Mouse (Mus musculus): ENCODE results near the gene Gm38431. TPM values are rescaled to one million over a fixed set of nuclear protein-coding genes. Genes with fewer than 3 reads are reported as not detected.

Gene Gm38431
- polyA plus RNA-seq, 1 experiment from 2014 or later: 2.0 TPM

DNA sequence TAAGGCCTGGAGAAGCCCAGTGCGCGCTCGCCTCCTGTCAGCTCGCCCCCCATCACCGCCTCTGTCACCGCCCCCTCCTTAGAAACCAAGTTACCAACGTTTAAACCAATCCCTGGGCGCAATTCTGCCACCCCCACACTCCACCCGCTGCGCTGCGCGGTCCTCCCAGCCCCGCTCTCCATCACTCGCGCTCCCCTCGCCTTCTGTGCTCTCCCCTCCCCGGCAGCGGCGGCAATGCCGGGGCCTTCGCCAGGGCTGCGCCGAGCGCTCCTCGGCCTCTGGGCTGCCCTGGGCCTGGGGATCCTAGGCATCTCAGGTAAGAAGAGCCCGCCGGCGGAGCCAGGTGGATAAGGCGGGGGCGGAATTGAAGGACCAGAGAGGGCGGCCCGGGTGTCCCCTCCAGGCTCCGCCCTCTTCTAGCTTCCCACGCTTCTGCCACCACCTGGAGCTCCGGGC lies 59.9 kb downstream of the Gm38431 start, which contains the start of gene Icam5:
Gene Icam5 (plus strand): TSS at position 178 of the 456 bp plus-strand sequence.
- WGBS: under 1% methylated on average over 31 of the region's 35 CpGs
- H3K9me3 ChIP-seq (ENCODE audit: control insufficient read depth, low read length): no peaks in the 10 kb centered on the region
- peaks cover 6% of the 10 kb centered on the region for H3K4me1 ChIP-seq (replicated peaks; ENCODE audit: control insufficient read depth, insufficient read depth, low read length)
- ATAC-seq (ENCODE audit: low FRiP score): peak; percentile 5; the same call in 1 of the 2 replicates
- no peak for DNase-seq (ENCODE audit: low spot score)
- H3K36me3 ChIP-seq (ENCODE audit: control insufficient read depth, insufficient read depth, low read length): no peaks in the 10 kb centered on the region
- peak within 1 kb of the TSS; percentile 40 for H3K4me3 ChIP-seq (ENCODE audit: low read depth, low read length)
- peak within 1 kb of the TSS; percentile 68 for H3K4me2 ChIP-seq (replicated peaks; ENCODE audit: low read depth, low read length)
- H3K27me3 ChIP-seq (ENCODE audit: control insufficient read depth, insufficient read depth, low read length): peaks cover 78% of the 10 kb centered on the region
- H3K27ac ChIP-seq (ENCODE audit: low read depth, low read length): no peak within 1 kb of the TSS
- H3K9ac ChIP-seq (ENCODE audit: low read depth, low read length): no peak within 1 kb of the TSS

DNA sequence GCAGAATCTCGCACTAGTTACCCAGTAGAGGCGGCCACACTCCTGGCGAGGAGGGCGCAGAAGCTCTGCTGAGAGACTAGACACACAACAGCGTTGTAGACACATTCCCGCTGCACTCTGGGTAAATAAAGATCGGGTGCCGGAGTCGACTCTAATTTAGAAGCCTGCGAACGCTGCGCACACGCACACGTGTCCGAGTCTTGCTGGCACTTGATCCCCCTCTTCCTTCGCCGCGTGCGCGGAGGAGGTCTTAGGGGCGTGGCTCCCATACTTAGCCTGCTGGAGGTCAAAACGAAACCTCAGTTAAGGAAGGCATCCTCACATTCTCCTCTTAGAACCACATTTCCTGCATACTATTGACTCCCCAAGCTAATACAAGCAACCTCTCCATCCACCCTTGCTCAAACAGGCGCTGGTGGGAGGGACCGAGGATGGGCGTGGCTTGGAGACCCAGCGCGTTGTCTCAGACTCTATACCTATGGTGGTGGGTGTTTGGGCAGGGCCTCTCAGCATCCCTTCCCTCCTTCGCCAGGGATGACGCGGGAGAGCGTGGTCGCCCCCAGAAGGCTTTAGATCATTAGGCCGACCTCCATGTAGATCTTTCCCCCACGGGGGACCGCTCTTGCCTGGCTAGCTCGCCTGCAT lies 60.4 kb downstream of the Gm38431 start:
- Histone ChIP-seq H3K9ac (ENCODE audit: low read depth, low read length) (no peak overlapping the region), H3K27ac (ENCODE audit: low read depth, low read length) (no peak overlapping the region), H3K9me3 (ENCODE audit: control insufficient read depth, low read length) (no peaks in the 10 kb centered on the region), H3K27me3 (ENCODE audit: control insufficient read depth, insufficient read depth, low read length) (peaks cover 76% of the 10 kb centered on the region), H3K36me3 (ENCODE audit: control insufficient read depth, insufficient read depth, low read length) (no peaks in the 10 kb centered on the region), H3K4me3 (ENCODE audit: low read depth, low read length) (peak overlapping the region; percentile 40), H3K4me2 (replicated peaks; ENCODE audit: low read depth, low read length) (peak overlapping the region; percentile 68), H3K4me1 (replicated peaks; ENCODE audit: control insufficient read depth, insufficient read depth, low read length) (peaks cover 4% of the 10 kb centered on the region; the same call in 1 of the 2 replicates)
- ATAC-seq (ENCODE audit: low FRiP score): peak; percentile 43; the same call in 1 of the 2 replicates
- under 1% methylated on average over 36 of the region's 36 CpGs for WGBS
- peak; percentile 68 for DNase-seq (ENCODE audit: low spot score)

DNA sequence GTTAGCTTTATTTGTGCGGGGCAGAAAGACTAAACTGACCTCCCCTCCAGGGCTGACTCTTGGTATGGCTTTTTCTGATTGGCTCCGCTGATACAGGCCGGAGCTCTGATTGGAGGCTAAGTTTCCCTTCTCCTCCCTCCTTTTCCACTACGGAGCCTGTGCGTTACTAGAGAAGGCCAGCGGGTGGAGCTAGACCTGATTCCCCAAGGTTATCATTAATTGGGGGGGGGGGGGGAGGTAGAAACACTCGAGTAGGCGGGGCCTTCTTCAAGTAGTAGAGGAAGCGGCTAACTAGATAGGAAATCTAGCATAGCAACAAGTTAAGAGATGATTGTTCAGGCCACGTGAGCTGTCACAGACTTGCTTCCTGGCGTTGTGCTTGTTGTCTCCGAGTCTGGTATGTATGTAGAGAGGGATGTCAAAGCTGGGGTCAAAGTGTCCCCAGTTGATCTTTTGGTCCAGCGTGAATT lies 61.0 kb downstream of the Gm38431 start:
- peak overlapping the region; percentile 40 for H3K4me3 ChIP-seq (ENCODE audit: low read depth, low read length)
- no peak overlapping the region for H3K9ac ChIP-seq (ENCODE audit: low read depth, low read length)
- WGBS: 0% methylated on average over 13 of the region's 13 CpGs
- peak overlapping the region; percentile 68 for H3K4me2 ChIP-seq (replicated peaks; ENCODE audit: low read depth, low read length)
- peaks cover 72% of the 10 kb centered on the region for H3K27me3 ChIP-seq (ENCODE audit: control insufficient read depth, insufficient read depth, low read length)
- DNase-seq (ENCODE audit: low spot score) (peak; percentile 83), ATAC-seq (ENCODE audit: low FRiP score) (peak; percentile 58; the same call in 1 of the 2 replicates)
- H3K36me3 ChIP-seq (ENCODE audit: control insufficient read depth, insufficient read depth, low read length): no peaks in the 10 kb centered on the region
- peaks cover 4% of the 10 kb centered on the region; the same call in 1 of the 2 replicates for H3K4me1 ChIP-seq (replicated peaks; ENCODE audit: control insufficient read depth, insufficient read depth, low read length)
- no peak overlapping the region for H3K27ac ChIP-seq (ENCODE audit: low read depth, low read length)
- no peaks in the 10 kb centered on the region for H3K9me3 ChIP-seq (ENCODE audit: control insufficient read depth, low read length)

DNA sequence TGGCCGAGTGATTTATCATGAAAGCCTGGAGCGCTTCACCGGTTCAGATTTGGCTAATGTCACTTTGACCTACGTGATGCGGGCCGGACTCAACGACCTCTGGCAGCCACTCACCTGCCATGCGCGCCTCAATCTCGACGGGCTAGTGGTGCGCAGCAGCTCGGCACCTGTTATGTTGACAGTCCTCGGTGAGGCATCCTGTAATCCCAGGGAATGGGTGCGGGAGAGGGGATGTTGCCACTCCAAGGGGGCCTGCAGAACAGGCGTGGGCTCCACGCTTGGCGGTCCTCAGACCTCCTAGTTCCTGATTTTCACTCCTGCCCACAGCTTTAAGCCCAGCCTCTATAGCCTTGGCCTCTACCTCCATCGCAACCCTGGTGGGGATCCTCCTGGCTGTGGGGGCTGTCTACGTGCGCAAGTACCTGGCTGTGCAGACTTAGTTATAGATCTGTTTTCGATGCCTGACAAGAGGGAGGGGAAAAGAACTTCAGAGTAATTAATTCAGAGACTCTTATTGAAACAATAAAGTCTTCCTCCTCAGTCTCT lies 61.7 kb downstream of the Gm38431 start:
- no peak overlapping the region for H3K9ac ChIP-seq (ENCODE audit: low read depth, low read length)
- peaks cover 4% of the 10 kb centered on the region; the same call in 1 of the 2 replicates for H3K4me1 ChIP-seq (replicated peaks; ENCODE audit: control insufficient read depth, insufficient read depth, low read length)
- DNase-seq (ENCODE audit: low spot score) (peak; percentile 5), ATAC-seq (ENCODE audit: low FRiP score) (no peak)
- H3K27ac ChIP-seq (ENCODE audit: low read depth, low read length): no peak overlapping the region
- H3K27me3 ChIP-seq (ENCODE audit: control insufficient read depth, insufficient read depth, low read length): peaks cover 65% of the 10 kb centered on the region
- 23% methylated on average over 22 of the region's 22 CpGs for WGBS
- peak overlapping the region; percentile 4; the same call in 1 of the 2 replicates for H3K4me2 ChIP-seq (replicated peaks; ENCODE audit: low read depth, low read length)
- peak overlapping the region; percentile 23; the same call in 1 of the 2 replicates for H3K4me3 ChIP-seq (ENCODE audit: low read depth, low read length)
- no peaks in the 10 kb centered on the region for H3K36me3 ChIP-seq (ENCODE audit: control insufficient read depth, insufficient read depth, low read length)
- no peaks in the 10 kb centered on the region for H3K9me3 ChIP-seq (ENCODE audit: control insufficient read depth, low read length)

DNA sequence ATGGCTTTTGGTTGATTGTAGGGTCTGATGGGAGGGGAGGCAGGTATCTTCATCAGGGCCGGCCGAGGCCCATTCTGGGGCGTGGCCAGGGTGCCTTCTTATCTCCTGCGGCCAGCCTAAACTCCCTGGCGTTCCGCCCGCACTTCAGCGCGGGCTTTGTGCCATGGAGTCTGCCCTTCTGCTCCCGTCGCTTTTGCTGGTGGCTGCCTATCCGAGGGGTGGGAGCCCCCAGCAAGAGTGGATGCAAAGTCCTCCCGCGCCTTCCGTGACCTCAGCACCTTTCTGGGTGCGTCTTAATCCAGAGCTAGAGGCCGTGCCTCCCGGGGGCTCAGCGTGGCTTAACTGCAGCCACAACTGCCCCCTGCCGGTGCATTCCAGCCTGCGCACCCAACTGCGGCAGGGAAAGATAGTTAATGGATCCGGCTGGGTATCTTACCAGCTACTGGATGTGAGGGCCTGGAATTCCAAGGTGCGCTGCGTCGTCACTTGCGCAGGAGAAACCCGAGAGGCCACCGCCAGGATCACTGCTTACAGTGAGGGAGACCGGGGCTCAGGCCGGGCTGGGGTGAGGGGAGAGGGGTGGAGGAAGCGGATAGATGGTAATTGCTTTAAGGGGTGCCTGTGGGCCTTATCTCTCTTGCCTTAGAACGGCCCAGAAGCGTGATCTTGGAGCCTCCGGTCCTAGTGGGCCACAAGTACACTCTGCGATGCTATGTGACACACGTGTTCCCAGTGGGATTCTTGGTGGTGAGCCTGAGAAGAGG lies 62.3 kb downstream of the Gm38431 start, which contains the start of gene Icam4:
Gene Icam4 (plus strand): TSS at position 83 of the 764 bp plus-strand sequence.
- Histone ChIP-seq H3K9me3 (ENCODE audit: control insufficient read depth, low read length) (no peaks in the 10 kb centered on the region), H3K4me2 (replicated peaks; ENCODE audit: low read depth, low read length) (peak within 1 kb of the TSS; percentile 42), H3K27me3 (ENCODE audit: control insufficient read depth, insufficient read depth, low read length) (peaks cover 59% of the 10 kb centered on the region), H3K27ac (ENCODE audit: low read depth, low read length) (no peak within 1 kb of the TSS), H3K36me3 (ENCODE audit: control insufficient read depth, insufficient read depth, low read length) (no peaks in the 10 kb centered on the region), H3K4me1 (replicated peaks; ENCODE audit: control insufficient read depth, insufficient read depth, low read length) (peaks cover 4% of the 10 kb centered on the region; the same call in 1 of the 2 replicates), H3K9ac (ENCODE audit: low read depth, low read length) (peak within 1 kb of the TSS; percentile 32; the same call in 1 of the 2 replicates), H3K4me3 (ENCODE audit: low read depth, low read length) (peak within 1 kb of the TSS; percentile 23)
- no peak for ATAC-seq (ENCODE audit: low FRiP score)
- WGBS: 3% methylated on average over 37 of the region's 37 CpGs
- DNase-seq (ENCODE audit: low spot score): peak; percentile 87

DNA sequence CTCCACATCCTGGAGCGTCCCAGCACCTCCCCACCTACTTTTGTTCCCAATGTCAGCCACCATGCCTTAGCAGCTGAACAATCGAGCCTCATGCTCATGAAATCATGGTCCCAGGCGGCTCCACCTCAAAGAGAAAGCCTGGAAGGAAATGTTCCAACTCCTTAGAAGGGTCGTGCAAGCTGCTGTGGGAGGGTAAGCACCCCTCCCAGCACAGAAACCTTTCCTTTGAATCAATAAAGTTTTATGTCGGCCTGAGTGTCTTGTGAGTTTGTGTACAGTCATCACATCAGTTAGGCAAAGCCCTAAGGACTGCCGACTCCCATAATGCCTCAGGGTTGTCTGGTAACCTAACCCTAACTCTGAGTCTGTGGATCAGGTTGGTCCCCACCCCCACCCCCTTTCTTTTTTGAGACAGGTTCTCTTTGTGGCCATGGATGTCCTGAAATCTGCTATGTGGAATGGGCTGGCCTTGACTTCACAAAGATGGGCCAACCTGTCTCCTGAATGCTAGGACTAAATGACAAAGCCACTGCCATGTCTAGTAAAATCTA lies 63.2 kb downstream of the Gm38431 start:
- no peak for DNase-seq (ENCODE audit: low spot score)
- Histone ChIP-seq H3K9ac (ENCODE audit: low read depth, low read length) (no peak overlapping the region), H3K4me2 (replicated peaks; ENCODE audit: low read depth, low read length) (no peak overlapping the region), H3K27ac (ENCODE audit: low read depth, low read length) (no peak overlapping the region), H3K4me1 (replicated peaks; ENCODE audit: control insufficient read depth, insufficient read depth, low read length) (peaks cover 4% of the 10 kb centered on the region; the same call in 1 of the 2 replicates), H3K27me3 (ENCODE audit: control insufficient read depth, insufficient read depth, low read length) (peaks cover 52% of the 10 kb centered on the region), H3K36me3 (ENCODE audit: control insufficient read depth, insufficient read depth, low read length) (no peaks in the 10 kb centered on the region), H3K4me3 (ENCODE audit: low read depth, low read length) (no peak overlapping the region), H3K9me3 (ENCODE audit: control insufficient read depth, low read length) (no peaks in the 10 kb centered on the region)
- ATAC-seq (ENCODE audit: low FRiP score): no peak
- WGBS: 65% methylated on average over 6 of the region's 6 CpGs

DNA sequence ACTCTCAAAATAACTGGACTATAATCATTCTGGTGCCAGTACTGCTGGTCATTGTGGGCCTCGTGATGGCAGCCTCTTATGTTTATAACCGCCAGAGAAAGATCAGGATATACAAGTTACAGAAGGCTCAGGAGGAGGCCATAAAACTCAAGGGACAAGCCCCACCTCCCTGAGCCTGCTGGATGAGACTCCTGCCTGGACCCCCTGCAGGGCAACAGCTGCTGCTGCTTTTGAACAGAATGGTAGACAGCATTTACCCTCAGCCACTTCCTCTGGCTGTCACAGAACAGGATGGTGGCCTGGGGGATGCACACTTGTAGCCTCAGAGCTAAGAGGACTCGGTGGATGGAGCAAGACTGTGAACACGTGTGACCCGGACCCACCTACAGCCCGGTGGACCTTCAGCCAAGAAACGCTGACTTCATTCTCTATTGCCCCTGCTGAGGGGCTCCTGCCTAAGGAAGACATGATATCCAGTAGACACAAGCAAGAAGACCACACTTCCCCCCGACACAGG lies 64.0 kb downstream of the Gm38431 start:
- Histone ChIP-seq H3K9me3 (ENCODE audit: control insufficient read depth, low read length) (no peaks in the 10 kb centered on the region), H3K27ac (ENCODE audit: low read depth, low read length) (no peak overlapping the region), H3K4me2 (replicated peaks; ENCODE audit: low read depth, low read length) (no peak overlapping the region), H3K4me3 (ENCODE audit: low read depth, low read length) (no peak overlapping the region), H3K4me1 (replicated peaks; ENCODE audit: control insufficient read depth, insufficient read depth, low read length) (peaks cover 2% of the 10 kb centered on the region; the same call in 1 of the 2 replicates), H3K27me3 (ENCODE audit: control insufficient read depth, insufficient read depth, low read length) (peaks cover 44% of the 10 kb centered on the region), H3K36me3 (ENCODE audit: control insufficient read depth, insufficient read depth, low read length) (no peaks in the 10 kb centered on the region), H3K9ac (ENCODE audit: low read depth, low read length) (no peak overlapping the region)
- ATAC-seq (ENCODE audit: low FRiP score): no peak
- no peak for DNase-seq (ENCODE audit: low spot score)
- 53% methylated on average over 8 of the region's 8 CpGs for WGBS

DNA sequence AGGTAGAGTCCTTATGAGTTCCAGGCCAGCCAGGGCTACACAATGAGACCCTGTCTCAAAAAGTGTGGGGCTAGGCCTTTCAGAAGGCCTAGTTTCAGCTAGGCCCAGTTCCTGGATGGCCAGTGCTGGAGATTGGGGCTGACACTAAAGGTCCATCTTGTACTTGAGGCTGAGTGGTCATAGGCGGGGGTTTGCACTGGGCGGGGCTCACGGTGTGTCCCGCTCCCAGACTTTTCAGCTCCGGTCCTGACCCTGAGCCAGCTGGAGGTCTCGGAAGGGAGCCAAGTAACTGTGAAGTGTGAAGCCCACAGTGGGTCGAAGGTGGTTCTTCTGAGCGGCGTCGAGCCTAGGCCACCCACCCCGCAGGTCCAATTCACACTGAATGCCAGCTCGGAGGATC lies 64.9 kb downstream of the Gm38431 start:
- H3K36me3 ChIP-seq (ENCODE audit: control insufficient read depth, insufficient read depth, low read length): no peaks in the 10 kb centered on the region
- no peak overlapping the region for H3K4me3 ChIP-seq (ENCODE audit: low read depth, low read length)
- no peak overlapping the region for H3K4me2 ChIP-seq (replicated peaks; ENCODE audit: low read depth, low read length)
- no peak overlapping the region for H3K9ac ChIP-seq (ENCODE audit: low read depth, low read length)
- ATAC-seq (ENCODE audit: low FRiP score) (no peak), DNase-seq (ENCODE audit: low spot score) (no peak)
- no peaks in the 10 kb centered on the region for H3K9me3 ChIP-seq (ENCODE audit: control insufficient read depth, low read length)
- peaks cover 34% of the 10 kb centered on the region for H3K27me3 ChIP-seq (ENCODE audit: control insufficient read depth, insufficient read depth, low read length)
- no peak overlapping the region for H3K27ac ChIP-seq (ENCODE audit: low read depth, low read length)
- H3K4me1 ChIP-seq (replicated peaks; ENCODE audit: control insufficient read depth, insufficient read depth, low read length): peaks cover 2% of the 10 kb centered on the region; the same call in 1 of the 2 replicates
- WGBS: 78% methylated on average over 12 of the region's 12 CpGs
